8 mouse cellular contexts compared by ENCODE assay signal in genomic region chr15:96520412-96521124, GRCm38 (mm10). TPM values are rescaled to one million over a fixed set of nuclear protein-coding genes. Genes with fewer than 3 reads are reported as not detected.
DNase-seq lines count a peak whose midpoint lies in the region; TF ChIP-seq lines count a peak whose summit lies in the region.

No protein-coding gene starts in this region.

- intact Hi-C loops in heart, postnatal 14 days (cut with DNase I): no loop called here

- TF ChIP-seq POLR2A in brain, embryonic 14.5 days (IDR thresholded peaks at IDR 0.05; ENCODE audit: borderline replicate concordance, extremely low read depth, insufficient read depth, insufficient read length, poor library complexity, severe bottlenecking): no peak

- peak; percentile 48; the same call in 1 of the 2 replicates for TF ChIP-seq CTCF in brain, embryonic 14.5 days (IDR thresholded peaks at IDR 0.05; ENCODE audit: borderline replicate concordance, extremely low read depth, insufficient read depth, insufficient read length)

- DNase-seq in heart, postnatal 14 days: peak; percentile 35 to 70
- no peak for DNase-seq in heart, adult 8-10 months (ENCODE audit: low spot score)
- peak; percentile 33 for DNase-seq in right cerebral cortex, postnatal 4 days
- DNase-seq in right cerebral cortex, postnatal 36 days (ENCODE audit: low spot score in 2 of 2): no peak
- DNase-seq in brain, embryonic 14.5 days (ENCODE audit: low read depth): no peak
- DNase-seq in lung, postnatal 10 days: peak; percentile 59
- DNase-seq in thymus, postnatal 10 days (ENCODE audit: low spot score in 2 of 2): peak; percentile 70 to 93
- no peak for DNase-seq in cerebellum, adult 11 months

RNA-seq across cellular contexts. Expression of gene Scaf11, which starts 59.9 kb away (rescaled TPM):
- 10 to 100 TPM; 48.8 to 49.6 TPM for total RNA-seq in heart, postnatal 14 days (2021)
- 10 to 100 TPM; 47.1 to 54.5 (median 48.3) TPM for total RNA-seq in heart, adult 8-10 months (2022)
- 28.1 and 34.9 TPM in 2 replicates for polyA plus RNA-seq in brain, embryonic 14.5 days (2012; rRNA removed)

Comparison
In these comparisons a context has a peak if more than half of its experiments do, and no peak if none do; other contexts are left out.
1. DNase-seq: peak in heart, postnatal 14 days (2 of 2), right cerebral cortex, postnatal 4 days (single experiment), lung, postnatal 10 days (single experiment) and thymus, postnatal 10 days (2 of 2); none in heart, adult 8-10 months (single experiment), right cerebral cortex, postnatal 36 days (0 of 2), brain, embryonic 14.5 days (single experiment) and cerebellum, adult 11 months (single experiment).